Mouse (Mus musculus) stomach, embryonic 15.5 days (tissue): Measurements from ENCODE around the gene Usp9x. TPM values are rescaled to one million over a fixed set of nuclear protein-coding genes. Genes with fewer than 3 reads are reported as not detected.

Source experiments
- ATAC-seq: fragments of 200-750 bp; cut with Nextera tagmentation; 2 replicates; pipeline ENCODE4 v1.8.0; 2017; ENCODE audit warnings: low read depth, moderate number of reproducible peaks, moderate TSS enrichment; ENCODE audit not compliant: insufficient read depth, low FRiP score
- H3K27ac ChIP-seq: fragments of 300-500 bp; sonication (generic); 2 replicates; pipeline ENCODE4 v1.5.1; 2015; ENCODE audit warnings: mild to moderate bottlenecking, inconsistent platforms
- H3K27me3 ChIP-seq: fragments of 300-500 bp; sonication (generic); replicated peaks from 2 replicates; pipeline ENCODE4 v1.6.1; 2015; ENCODE audit warnings: inconsistent platforms
- H3K36me3 ChIP-seq: fragments of 300-500 bp; sonication (generic); 2 replicates; pipeline ENCODE4 v1.6.1; 2015; ENCODE audit warnings: inconsistent platforms
- H3K4me1 ChIP-seq: fragments of 300-500 bp; sonication (generic); 2 replicates; pipeline ENCODE4 v1.6.1; 2015; ENCODE audit warnings: inconsistent platforms
- H3K4me2 ChIP-seq: fragments of 300-500 bp; sonication (generic); 2 replicates; pipeline ENCODE4 v1.6.1; 2015; ENCODE audit warnings: mild to moderate bottlenecking, inconsistent platforms
- H3K4me3 ChIP-seq: fragments of 300-500 bp; sonication (generic); replicated peaks from 2 replicates; pipeline ENCODE4 v1.5.1; 2015; ENCODE audit warnings: inconsistent platforms
- H3K9ac ChIP-seq: fragments of 300-500 bp; sonication (generic); 2 replicates; pipeline ENCODE4 v1.6.1; 2015; ENCODE audit warnings: inconsistent platforms
- H3K9me3 ChIP-seq: fragments of 300-500 bp; sonication (generic); 2 replicates; pipeline ENCODE4 v1.6.1; 2016; ENCODE audit warnings: inconsistent platforms
- WGBS: fragments of 180-500 bp; shearing (Covaris S2); methylation state at CpG from one replicate; pipeline ENCODE4 v1.1.7; 2015; 5-methylcytosine and 5-hydroxymethylcytosine counted together
- polyA plus RNA-seq: library from polyadenylated mRNA; unstranded; fragments of >200 nt; fragmentation: Nextera tagmentation; extraction: Ambion mirVana; gene quantifications from 2 replicates; pipeline ENCODE4 v1.2.1, GENCODE M21; 2015

Gene Usp9x
- polyA plus RNA-seq, 1 experiment from 2014 or later, result 22.5 TPM

- H3K36me3 ChIP-seq, result no peaks in the 10 kb centered on the region
- H3K9me3 ChIP-seq, result no peaks in the 10 kb centered on the region
- H3K27me3 ChIP-seq, result no peaks in the 10 kb centered on the region
- H3K27ac ChIP-seq, result no peak overlapping the region
- WGBS, result 37% methylated on average over 7 of the region's 7 CpGs
- no peaks in the 10 kb centered on the region for H3K4me1 ChIP-seq
- no peak overlapping the region for H3K9ac ChIP-seq
- no peak overlapping the region for H3K4me3 ChIP-seq
- ATAC-seq, result no peak
- no peak overlapping the region for H3K4me2 ChIP-seq
Observed at GRCm38 (mm10) chrX:13206514-13206913, 135.2 kb downstream of the Usp9x start.

- no peaks in the 10 kb centered on the region for H3K4me1 ChIP-seq
- H3K4me3 ChIP-seq, result peak overlapping the region; percentile 26; the same call in 1 of the 2 replicates
- no peak overlapping the region for H3K27ac ChIP-seq
- no peaks in the 10 kb centered on the region for H3K9me3 ChIP-seq
- ATAC-seq, result peak; percentile 91
- peak overlapping the region; percentile 51 for H3K4me2 ChIP-seq
- no peaks in the 10 kb centered on the region for H3K27me3 ChIP-seq
- 33% methylated on average over 23 of the region's 23 CpGs for WGBS
- H3K36me3 ChIP-seq, result no peaks in the 10 kb centered on the region
- no peak overlapping the region for H3K9ac ChIP-seq
Observed at GRCm38 (mm10) chrX:13207512-13208341, 136.4 kb downstream of the Usp9x start.

GRCm38 (mm10) chrX:13208404-13208803 is 137.1 kb downstream of the Usp9x start:
- Histone ChIP-seq H3K4me3 (peak overlapping the region; percentile 26; the same call in 1 of the 2 replicates), H3K9me3 (no peaks in the 10 kb centered on the region), H3K36me3 (no peaks in the 10 kb centered on the region), H3K27ac (no peak overlapping the region), H3K4me2 (peak overlapping the region; percentile 51), H3K27me3 (no peaks in the 10 kb centered on the region), H3K4me1 (no peaks in the 10 kb centered on the region), H3K9ac (no peak overlapping the region)
- WGBS, result 23% methylated on average over 6 of the region's 6 CpGs
- no peak for ATAC-seq

- Histone ChIP-seq H3K36me3 (no peaks in the 10 kb centered on the region), H3K4me3 (no peak overlapping the region), H3K27me3 (no peaks in the 10 kb centered on the region), H3K9me3 (no peaks in the 10 kb centered on the region), H3K27ac (no peak overlapping the region), H3K4me2 (no peak overlapping the region), H3K4me1 (no peaks in the 10 kb centered on the region), H3K9ac (no peak overlapping the region)
- ATAC-seq, result no peak
- 74% methylated on average over 1 of the region's 1 CpGs for WGBS
Observed at GRCm38 (mm10) chrX:13214275-13214674, 143.0 kb downstream of the Usp9x start.

Other genes starting within 250 kb of the Usp9x start
- 112 and 125 TPM in 2 replicates for gene Ddx3x, start 209.5 kb downstream of the Usp9x start, polyA plus RNA-seq